Mouse (Mus musculus): Measurements from ENCODE around the gene Lsr.

Gene Lsr

DNA sequence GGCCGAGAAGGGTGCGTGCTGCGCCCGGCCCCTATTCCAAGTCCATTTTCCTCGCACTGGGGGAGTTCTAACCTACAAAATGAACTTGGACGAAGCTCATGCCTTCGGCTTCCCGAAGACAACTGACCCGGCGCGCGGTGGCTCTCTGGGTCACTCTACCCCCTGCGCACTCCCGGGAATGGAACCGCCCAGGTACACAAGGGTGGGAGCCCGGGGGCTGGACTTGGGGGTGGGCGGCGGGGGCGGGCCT, at the start of gene Lsr:
TSS of gene Lsr (minus strand) at position 214 of the 250 bp plus-strand sequence.
- DNase-seq: no peak

DNA sequence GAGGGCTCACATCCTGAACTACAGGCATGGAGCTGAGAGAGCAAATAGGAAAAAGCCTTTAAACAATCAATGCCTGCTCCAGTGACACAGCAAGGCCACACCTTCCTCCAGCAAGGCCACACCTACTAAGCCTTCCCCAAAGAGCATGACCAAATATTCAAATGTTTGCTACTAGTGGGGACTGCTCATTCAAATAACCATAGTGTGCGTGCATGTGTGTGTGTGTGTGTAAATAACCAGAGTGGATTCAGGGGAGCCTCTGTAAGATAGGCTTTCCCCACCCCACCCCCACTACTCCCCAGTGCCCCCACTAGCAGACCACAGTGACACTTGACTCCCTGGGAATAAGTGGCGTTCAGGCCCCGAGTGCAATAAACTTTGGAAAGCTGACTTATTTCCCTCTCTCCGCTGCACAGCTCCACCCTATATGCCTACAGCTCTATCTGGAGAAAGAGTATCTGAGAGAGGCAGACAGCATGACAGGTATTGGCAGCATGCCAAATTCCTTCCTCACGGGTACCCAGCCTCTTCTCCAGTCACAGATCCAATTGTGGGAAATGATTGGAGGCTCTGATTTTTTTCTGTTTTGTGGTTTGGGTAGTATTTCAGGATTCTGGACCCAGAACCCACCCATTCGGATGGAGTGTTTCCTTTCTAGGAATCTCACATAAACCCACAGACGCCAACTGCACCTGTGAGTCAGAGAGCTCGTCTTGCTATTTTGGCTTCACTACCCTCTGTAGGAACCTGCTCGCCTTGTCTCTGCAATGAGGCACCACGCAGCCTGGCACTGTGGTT, 44.0 kb upstream of the Lsr start:
- DNase-seq: peak; percentile 66

DNA sequence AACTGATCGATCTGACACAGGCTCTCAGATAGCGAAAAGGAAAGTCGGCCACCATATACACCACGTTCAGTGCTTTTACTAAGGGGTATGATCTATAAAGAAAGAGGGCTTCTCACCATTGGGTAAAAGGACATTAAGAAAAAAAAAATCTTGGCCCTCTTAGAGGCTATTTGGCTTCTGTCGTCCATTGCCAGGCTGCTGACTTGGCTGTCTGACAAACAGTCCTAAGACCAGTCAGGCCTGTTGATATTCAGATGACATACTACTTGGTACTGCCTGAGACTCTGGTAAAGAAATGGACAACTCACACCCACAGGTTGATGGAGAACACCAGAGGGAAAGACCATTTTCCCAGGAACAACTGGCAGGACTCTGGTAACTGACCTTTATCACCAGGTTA, 39.7 kb upstream of the Lsr start:
- no peak for DNase-seq

DNA sequence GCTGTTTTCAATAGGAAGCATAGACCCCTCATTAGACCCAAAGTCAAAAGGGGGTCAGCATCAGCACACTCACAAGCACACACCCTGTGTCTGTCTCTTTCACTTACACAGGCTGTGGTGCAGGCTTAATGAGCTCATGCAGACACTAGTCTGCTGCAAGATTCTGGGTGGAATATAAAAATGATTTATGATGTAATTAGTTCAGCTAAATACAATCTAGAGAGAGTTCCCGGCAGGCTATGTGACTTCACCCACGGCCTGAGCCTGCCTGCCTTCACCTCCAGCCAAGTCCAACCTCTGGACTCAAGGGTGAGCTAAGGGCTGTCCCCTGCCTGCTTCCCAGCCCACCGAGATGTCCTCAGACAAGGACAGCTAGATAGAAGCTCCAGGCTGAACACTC, 35.6 kb upstream of the Lsr start:
- DNase-seq: peak; percentile 34

DNA sequence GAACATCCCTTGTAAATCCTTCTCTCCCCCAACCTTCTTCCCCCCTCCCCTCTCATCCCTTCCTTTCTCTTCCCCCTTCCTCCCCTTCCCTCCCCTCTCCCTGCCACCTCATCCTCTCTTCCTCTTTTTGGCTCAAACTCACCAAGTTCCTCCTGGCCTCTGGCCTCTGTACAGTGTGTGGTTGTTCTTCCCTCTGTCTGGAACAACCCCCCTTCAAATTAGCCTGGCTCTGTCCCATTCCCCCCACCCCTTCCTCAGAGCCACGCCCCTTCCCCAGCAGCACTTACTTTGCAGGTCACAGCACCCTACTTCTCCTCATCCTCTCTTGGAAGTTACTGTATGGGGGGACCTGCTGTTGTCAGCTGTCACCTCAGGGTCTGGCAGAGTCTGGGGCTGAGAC, 34.9 kb upstream of the Lsr start:
- peak; percentile 24 for DNase-seq

DNA sequence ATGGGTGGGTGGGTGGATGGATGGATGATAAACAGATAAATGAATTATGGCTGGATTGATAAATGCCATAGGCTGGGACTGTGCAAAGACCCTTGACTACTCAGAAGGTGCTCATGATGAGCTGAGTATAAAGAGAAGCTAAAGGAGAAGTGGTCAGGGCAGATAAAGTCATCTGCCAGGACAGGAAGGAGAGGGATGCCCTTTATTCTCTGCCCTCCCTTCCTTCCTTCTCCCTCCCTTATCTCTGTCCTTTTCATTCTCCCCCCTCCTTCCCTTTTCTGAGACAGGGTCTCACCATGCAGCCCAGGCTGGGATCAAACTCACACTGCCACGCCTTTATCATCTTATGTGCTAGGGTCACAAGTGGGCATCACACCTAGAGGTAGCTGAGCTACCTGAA, 34.5 kb upstream of the Lsr start:
- DNase-seq: no peak

DNA sequence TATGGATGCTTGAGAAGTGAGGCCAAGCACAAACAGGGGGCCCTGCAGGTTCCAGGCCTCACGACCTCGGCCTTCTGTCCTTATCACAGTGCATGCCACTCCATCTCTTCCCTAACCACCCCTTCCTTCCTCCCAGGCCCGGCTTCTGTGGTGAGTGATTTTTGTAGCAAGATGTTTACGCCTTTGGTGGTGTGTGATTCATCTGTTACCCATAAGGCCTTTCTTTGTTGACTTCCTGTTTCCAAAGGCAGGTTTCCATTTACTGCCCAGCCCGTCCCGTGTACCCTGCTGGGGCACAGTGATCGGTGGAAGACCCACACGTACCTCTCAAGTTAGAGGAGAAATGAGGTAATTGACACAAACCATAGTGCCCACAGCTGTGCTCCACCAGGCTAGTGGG, 29.4 kb upstream of the Lsr start:
- peak; percentile 30 for DNase-seq

DNA sequence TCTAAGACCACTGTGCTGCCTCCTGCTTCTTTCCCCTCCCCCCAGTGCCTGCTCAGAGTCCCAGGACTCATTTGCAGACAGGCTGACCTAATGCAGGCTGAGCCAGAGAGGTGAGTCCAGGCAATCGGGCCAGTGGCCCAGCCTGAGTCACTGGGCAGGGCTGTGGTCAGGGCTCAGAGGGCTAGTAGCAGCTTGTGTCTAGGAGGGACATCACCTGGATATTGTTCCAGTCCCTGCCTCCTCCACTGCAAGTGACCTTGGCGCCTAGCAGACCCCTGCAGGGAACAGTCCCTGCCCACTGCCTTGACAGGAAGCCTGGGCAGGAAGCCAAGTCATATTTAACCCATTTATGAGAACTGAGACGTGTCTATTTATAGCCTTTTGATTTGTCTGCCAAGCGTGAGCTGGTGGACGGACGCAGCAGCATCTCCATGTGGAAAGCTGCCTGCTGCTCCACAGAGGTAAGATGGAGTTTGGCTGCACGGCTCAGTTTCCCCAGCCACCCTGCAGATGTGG, 27.3 kb upstream of the Lsr start:
- peak; percentile 79 for DNase-seq

DNA sequence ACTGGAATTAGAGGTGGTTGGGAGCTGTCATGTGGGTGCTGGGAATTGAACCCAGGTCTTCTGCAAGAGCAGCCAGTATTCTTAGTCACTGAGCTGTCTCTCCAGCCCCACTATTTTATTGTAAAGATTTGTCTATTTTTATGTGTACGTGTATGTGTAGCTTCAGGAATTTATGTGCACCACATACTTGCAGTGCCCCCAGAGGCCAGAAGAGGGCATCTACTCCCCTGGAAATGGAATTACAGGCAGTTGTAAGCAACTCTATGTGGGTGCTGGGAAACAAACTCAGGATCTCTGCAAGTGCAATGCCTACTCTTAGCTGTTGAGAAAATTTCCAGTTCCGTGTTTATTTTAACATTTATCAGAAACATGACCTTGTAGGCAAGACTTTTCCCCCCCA, 23.2 kb upstream of the Lsr start:
- DNase-seq: no peak

DNA sequence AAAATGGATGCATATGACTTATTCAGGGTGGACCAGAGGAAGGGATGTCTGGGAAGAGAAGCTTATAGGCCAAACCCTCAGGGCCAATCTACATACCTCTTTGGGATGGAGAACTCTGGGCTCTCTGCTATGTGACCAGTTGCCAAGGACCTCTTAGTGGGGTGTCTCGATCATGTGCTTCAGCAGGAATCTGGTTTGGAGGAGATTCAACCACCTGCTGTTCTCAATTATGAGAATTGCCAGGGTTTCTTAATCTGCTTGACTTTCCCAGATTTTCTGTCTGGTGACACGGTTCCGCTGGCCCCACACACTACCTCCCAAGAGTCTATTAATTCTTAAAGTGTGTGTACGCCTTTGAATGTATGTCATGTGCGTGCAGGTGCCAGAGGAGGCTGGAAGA, 20.7 kb upstream of the Lsr start:
- no peak for DNase-seq

DNA sequence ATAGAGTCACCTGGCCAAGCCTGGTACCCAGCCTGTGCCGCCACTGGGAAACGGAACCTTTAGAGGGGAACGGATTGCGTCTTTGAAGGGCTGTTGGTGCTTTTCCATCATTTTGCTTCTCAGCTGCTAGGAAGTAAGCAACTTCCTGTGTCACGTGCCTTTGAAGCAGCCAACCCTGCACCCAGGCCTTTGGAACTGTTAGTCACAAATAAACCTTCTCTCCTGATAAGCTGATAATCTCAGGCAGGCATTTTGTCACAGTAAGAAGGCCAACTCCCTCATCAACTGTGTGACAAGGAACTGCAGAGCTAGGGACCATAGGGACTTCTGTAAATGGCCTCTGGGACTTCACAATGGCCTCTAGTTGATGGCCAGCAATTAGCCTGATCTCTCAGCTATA, 18.9 kb upstream of the Lsr start:
- DNase-seq: no peak

DNA sequence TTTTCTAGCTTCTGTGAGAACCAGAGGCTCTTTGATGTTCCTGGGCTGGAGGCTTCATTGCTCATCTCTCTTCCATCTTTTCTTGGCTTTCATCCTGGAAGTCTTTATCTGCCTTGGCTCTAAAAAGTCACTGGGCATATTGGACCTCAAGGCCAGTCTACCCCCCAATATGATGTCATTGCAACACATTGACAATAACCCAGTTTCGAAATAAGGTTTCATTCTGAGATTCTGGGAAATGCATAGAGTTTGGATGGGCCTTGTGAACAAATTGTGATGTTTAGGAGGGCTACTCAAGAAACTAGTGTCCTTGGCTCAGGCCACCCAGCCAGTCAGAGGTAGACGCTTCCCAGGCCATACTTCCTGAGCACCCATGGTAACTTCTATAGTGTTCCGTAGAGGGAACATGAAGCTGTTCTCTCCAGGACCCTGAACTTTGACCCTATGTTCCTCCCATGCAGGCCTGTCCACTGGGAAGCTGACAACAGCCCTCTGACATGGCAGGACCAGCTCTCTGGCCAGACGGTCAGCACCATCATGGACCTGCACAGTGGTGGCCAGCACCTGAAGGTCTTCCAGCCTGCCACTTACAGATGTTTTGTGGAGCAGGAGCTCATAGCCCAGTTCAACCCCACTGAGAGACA, 15.4 kb upstream of the Lsr start:
- DNase-seq: no peak

DNA sequence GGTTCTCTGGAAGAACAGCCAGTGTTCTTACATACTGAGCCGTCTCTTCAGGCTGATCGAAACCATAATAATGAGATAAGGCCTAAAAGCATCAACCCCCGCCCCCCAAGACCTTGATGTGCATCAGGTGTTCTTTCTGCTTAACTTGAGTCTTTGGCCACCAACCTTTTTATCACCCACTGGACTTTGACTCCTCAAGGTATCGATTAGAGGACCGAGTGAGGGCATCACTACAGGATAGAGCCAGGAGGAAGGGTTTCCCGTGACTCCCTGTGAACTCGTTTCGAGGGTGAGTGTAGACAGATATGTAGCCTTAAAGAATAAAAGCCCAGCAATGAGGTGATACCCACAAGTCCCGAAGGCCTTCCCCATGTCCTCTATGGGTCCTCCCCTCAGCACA, 12.1 kb upstream of the Lsr start:
- no peak for DNase-seq

DNA sequence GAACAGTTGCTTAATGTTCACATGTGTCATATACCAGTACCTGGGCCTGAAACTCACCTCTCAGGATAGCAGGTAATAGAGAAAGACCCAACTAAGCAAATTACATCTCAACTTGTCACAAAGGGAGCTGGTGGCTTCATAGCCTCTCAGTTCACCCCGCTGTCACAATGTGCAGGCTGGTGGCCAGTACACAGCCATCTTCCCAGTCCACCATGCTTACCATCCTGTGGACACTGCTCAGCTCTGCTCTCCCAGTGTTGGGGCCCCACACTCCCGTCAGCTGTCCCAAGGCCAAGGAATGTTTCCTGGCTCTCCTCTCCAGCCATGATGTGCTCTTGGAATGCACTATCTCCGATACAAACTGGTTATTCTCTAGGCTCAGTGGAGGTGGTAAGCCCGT, 8.4 kb upstream of the Lsr start:
- DNase-seq: no peak

DNA sequence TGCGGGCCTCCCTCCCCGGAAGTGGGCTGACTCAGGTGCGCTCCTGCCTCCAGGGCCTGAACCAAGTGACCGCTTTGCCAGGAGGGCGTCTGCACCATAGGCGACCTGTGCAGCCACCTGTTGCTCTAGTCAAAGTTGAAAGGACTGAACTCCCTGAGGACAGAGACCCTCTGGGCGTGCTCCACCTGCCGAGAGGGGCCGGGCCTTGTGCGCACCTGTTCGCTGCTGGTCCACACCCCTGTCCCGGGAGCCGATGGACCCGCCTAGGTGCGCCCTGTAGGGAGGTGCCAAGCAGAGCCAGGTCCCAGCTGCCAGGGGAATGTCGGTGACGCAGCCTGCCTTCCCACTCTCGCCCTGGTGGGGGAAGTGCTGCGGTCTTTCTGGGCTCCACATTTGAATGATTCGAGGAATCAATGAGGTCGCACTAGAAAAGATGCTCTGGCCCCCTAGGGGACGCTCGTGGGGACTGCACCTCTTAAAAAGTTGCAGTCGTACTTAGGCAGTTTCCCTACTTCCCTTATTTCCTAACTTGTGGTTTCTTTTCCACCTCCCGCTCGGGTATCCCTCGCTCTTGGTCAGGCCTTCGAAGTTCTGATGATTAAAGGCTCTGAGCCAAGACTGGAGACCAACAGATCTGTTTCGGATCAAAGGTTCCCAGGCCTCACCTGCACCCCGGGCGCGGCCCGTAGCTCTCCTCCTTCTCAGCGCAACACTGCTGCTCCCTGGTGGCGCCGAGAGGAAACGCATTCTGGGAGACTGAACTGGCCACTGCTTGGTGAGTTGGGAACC, 431 bp upstream of the Lsr start, which contains the start of gene Fam187b:
TSS of gene Fam187b (plus strand) at position 290 of the 789 bp plus-strand sequence.
- DNase-seq: peak; percentile 94

DNA sequence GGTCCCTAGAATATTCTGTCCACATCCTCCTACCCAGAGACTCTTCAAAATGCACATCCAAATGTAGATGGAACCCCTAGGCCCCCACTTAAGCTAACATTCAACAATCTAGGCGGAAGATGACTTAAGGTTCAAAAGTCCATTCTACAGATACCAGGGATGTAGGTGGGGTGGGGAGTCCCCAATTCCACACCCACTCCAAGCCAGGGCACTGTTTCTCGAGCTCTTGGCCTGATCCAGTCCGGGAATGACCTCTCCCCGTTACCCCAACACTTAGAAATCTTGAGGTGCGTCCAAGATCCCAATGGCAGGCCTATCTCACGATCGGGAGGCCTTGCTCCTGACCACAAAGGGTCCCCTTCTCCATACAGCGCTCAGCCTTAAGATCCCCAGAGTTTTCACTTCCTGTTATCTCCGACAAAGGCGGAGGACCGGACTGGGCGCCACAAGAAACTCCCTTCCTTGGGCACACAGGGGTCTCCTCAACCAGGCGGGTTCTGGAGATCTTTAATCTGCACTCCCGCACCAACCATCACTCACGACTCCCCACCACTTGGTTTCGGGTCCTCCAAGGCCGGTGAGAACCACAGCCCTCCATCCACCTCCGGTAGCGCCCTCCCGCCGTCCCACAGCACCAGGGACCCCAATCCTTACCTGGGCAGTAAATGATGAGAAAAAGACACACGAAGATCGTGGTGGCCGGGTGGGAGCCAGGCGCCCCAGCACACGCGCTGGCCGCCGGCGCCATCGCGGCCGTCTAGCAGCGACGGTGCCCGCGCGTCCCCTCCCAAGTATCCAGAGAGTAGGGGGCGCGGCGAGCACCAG, 626 bp downstream of the Lsr start:
- no peak for DNase-seq

DNA sequence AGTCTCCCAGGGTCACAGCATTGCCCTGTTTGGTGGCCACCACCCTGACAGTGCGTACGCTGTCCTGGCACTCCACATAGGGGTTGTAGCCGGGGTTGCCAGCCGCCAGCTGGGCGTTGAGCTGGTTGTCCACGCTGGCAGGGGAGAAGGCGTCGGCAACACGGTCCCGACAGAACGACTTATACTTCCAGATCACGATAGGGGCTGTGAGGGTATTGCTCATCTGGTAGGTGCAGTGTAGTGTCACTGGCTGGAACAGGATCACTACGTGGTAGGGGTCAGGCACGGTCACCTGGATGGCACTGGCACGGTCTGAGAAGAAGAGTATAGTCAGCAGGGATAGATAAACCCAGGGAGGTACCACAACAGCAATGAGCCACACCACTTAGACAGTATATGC, 1.4 kb downstream of the Lsr start:
- no peak for DNase-seq

DNA sequence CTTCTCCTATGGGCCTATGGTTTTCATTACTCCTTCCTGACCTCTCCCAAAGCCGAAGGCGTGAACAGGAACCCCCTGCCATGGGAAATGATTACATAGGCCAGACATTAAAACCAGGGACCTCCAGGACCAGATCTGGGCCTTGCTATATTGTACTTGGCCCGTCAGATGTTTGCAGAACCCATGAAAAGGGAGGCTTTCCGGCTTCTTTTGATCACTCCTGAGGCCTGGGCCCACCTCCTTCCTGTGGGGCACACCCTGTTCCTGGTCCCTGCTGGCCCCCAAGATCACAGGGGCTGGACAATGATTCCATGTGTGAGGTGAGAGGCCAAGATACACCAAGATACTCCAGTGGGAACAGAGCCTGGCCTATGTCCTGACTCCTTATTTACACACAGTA, 4.1 kb downstream of the Lsr start:
- no peak for DNase-seq

DNA sequence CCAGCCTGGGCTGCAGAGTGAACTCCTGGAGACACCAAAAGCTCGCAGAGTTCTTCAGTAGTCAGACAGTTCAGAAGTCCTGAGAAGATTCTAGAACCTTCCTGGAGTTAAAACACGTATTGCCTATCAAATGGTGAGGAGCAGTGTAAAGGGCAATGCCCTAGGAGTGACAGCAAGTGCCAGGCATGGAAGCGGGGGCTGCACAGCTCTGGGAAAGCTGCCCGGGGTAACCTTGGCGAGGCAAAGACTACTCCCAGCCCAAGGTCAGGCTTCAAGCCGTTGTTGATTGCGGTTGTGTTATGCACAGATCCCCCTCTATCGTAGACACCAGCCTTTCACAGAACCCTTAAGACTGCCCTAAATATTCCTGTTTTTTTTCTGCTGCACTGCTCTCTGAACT, 4.7 kb downstream of the Lsr start:
- DNase-seq: no peak

DNA sequence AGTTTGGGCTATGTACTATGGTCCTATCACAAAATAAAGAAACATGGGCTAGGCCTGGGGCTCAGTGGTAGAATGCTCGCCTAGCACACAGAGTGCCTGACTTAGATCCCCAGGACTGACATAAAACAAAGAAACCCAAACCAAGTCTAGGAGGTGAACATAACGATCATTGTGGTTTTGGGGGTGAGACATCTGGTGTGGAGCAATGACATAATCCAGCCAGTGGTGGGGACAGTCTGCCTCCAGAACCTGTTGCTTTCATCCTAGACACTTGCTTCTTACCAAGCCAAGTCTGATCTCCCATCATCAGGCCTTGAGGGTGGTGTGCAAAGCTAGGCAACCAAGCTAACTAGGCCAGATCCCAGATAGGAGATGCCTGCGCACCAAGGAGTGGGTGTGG, 6.6 kb downstream of the Lsr start:
- DNase-seq: no peak

DNA sequence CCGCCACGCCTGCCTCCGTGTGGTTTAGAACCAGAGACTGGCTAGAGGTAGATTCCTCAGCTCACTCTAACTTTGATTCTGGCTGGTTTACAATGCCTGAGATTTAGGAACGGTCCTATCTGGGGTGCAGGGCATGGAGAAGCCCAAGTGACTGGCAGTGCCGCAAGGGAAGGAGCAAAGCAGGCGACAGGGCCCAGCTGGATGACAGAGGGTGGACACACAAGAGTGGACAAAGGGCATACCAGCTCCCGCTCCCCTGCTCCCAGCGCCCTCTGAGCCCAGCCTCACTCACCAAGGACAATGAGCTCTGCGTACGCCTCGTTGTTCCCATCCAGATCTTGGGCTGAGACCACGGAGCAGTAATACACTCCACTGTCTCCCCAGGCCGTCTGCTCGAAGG, 7.6 kb downstream of the Lsr start:
- no peak for DNase-seq

DNA sequence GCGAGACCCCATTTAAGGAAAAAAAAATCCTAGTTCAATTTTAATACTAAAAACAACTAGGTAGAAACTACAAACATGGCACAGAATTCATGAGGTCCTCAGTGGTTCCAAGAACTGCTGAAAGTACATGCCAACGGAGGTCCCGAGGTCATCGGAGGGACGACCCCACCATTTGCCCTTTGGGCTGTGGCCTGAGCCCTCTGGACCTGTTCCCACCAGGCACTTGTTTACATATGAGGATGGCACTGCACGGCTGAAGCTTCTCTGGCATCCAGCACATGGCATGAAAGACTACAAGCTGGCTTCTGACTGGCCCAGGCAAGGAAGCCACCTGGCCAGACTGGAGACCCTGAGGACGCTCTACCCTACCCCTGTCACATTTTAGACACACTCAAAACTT, 8.9 kb downstream of the Lsr start:
- no peak for DNase-seq

DNA sequence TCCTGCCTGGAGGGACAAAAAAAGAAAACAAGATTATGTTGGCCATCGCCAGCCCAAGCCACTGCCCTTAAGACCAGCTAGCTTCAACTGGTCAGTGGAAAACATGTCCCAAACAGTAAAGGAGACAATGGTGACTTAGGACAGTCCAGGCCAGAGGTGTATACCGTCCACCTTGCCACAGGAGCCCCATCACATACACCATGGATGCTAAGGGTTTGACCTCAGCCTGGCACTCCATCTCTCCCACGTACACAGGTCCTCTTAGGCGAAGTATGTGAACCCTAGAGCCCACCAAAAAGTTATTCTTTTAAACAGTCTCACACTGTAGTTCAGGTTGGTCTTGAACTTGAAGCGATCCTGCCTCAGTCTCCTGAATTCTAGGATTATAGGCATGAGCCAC, 10.4 kb downstream of the Lsr start:
- DNase-seq: no peak

Measured in kidney, postnatal 10 days (tissue).